Mouse (Mus musculus) myocyte (in vitro differentiated cells): ENCODE measurements around the gene Arid1a. TPM values are rescaled to one million over a fixed set of nuclear protein-coding genes. Genes with fewer than 3 reads are reported as not detected.

Experiments
- H3K27me3 ChIP-seq: one replicate; pipeline ENCODE4 v1.6.1; 2011; ENCODE audit not compliant: control insufficient read depth, insufficient read depth, insufficient read length
- H3K36me3 ChIP-seq: one replicate; pipeline ENCODE4 v1.6.1; 2011; ENCODE audit not compliant: control insufficient read depth, insufficient read depth
- H3K4me2 ChIP-seq: one replicate; pipeline ENCODE4 v1.6.1; 2011; ENCODE audit warnings: low read depth, control low read depth
- H3K4me3 ChIP-seq: one replicate; pipeline ENCODE4 v1.5.1; 2011; ENCODE audit warnings: mild to moderate bottlenecking, control low read depth, moderate library complexity
- H3K79me2 ChIP-seq: one replicate; pipeline ENCODE4 v1.6.1; 2011; ENCODE audit not compliant: control insufficient read depth, insufficient read depth
- H3ac ChIP-seq: one replicate; pipeline ENCODE4 v1.6.1; 2011; ENCODE audit not compliant: control insufficient read depth, insufficient read length
- CEBPB ChIP-seq: IDR thresholded peaks from 2 replicates; pipeline ENCODE4 v1.6.1; 2011; ENCODE audit warnings: mild to moderate bottlenecking, moderate library complexity; ENCODE audit not compliant: poor library complexity, insufficient read depth, severe bottlenecking
- E2F4 ChIP-seq: IDR thresholded peaks from one replicate; pipeline ENCODE4 v1.6.1; 2011; ENCODE audit warnings: mild to moderate bottlenecking, control low read depth, moderate library complexity; ENCODE audit not compliant: insufficient read depth
- MAX ChIP-seq: IDR thresholded peaks from one replicate; pipeline ENCODE4 v1.6.1; 2011; ENCODE audit warnings: low read depth, mild to moderate bottlenecking, control low read depth
- MYOD1 ChIP-seq, 3 experiments: IDR thresholded peaks; one replicate each; pipeline ENCODE4 v1.6.1; 2011; ENCODE audit warnings: control low read depth in 2 of 3, low read depth in 2 of 3, mild to moderate bottlenecking in 2 of 3, moderate library complexity in 1 of 3; ENCODE audit not compliant: insufficient read length in 2 of 3, control insufficient read depth in 1 of 3
- MYOG ChIP-seq, 3 experiments: IDR thresholded peaks; one replicate each; pipeline ENCODE4 v1.6.1; 2011; ENCODE audit warnings: control low read depth in 2 of 3, low read depth in 2 of 3, mild to moderate bottlenecking in 2 of 3; ENCODE audit not compliant: insufficient read length in 2 of 3, control insufficient read depth in 1 of 3, insufficient read depth in 1 of 3
- POLR2A ChIP-seq: IDR thresholded peaks from one replicate; pipeline ENCODE4 v1.6.1; 2011; ENCODE audit warnings: low read depth, mild to moderate bottlenecking, control low read depth, moderate library complexity; ENCODE audit not compliant: insufficient read length
- POLR2AphosphoS2 ChIP-seq: IDR thresholded peaks from one replicate; pipeline ENCODE4 v1.6.1; 2011; ENCODE audit warnings: low read depth, control low read depth; ENCODE audit not compliant: insufficient read length
- REST ChIP-seq: IDR thresholded peaks from one replicate; pipeline ENCODE4 v1.6.1; 2011; ENCODE audit warnings: mild to moderate bottlenecking, control low read depth, moderate library complexity; ENCODE audit not compliant: insufficient read depth, insufficient read length
- SRF ChIP-seq: IDR thresholded peaks from one replicate; pipeline ENCODE4 v1.6.1; 2011; ENCODE audit warnings: low read depth; ENCODE audit not compliant: control insufficient read depth, insufficient read length
- TCF12 ChIP-seq: IDR thresholded peaks from one replicate; pipeline ENCODE4 v1.6.1; 2011; ENCODE audit warnings: mild to moderate bottlenecking, control low read depth; ENCODE audit not compliant: poor library complexity, insufficient read depth, severe bottlenecking
- TCF3 ChIP-seq: IDR thresholded peaks from one replicate; pipeline ENCODE4 v1.6.1; 2011; ENCODE audit warnings: low read depth, control low read depth; ENCODE audit not compliant: insufficient read length
- USF1 ChIP-seq: IDR thresholded peaks from one replicate; pipeline ENCODE4 v1.6.1; 2011; ENCODE audit warnings: low read depth, mild to moderate bottlenecking, control low read depth, moderate library complexity
- polyA plus RNA-seq: library from polyadenylated mRNA; unstranded; fragments of >200 nt; fragmentation: generic; extraction: Trizol; gene quantifications from one replicate; pipeline ENCODE4 v1.2.1, GENCODE M21; 2012; ENCODE audit warnings: missing spikeins

Gene Arid1a
- polyA plus RNA-seq, 1 experiment: 23.2 TPM

DNA sequence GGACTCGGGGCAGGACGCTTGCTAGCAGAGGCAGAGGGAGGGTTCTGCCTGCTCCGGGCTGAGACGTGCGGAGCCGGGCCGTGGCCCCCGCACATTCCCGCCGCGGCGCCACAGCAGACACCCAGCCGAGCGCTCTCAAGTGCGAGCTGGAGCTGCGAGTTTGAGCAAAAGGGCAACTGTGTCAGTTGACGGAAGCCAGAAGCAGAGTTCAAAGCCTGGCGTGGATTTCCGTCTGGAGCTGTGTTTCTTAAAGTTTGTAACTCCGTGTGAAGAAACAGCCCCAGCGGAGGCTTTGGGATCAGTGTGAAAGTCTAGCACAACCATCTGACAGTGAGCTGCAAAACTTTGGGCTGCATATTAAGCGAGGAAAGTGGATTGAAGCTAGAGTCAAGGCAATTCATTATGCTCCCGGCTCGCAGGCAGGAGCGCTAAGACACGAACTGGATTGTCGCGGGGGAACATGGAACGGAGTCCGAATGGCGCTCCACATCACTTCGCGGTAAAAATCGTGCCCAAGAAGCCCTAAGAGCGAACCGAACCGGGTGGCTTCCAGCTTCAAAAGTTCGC, 783 bp upstream of the Arid1a start:
- Histone ChIP-seq H3K27me3 (no peaks in the 10 kb centered on the region), H3ac (peak overlapping the region; percentile 31), H3K36me3 (no peaks in the 10 kb centered on the region), H3K4me3 (peak overlapping the region; percentile 65), H3K4me2 (peak overlapping the region; percentile 94), H3K79me2 (peaks cover 6% of the 10 kb centered on the region)
- TF ChIP-seq TCF12 (no peak), MYOG (IDR thresholded peaks at IDR 0.05; ENCODE audit: control insufficient read depth in 1 of 3, insufficient read depth in 1 of 3, insufficient read length in 2 of 3, low read depth in 2 of 3) (peak in 1 of 3 experiments; percentile 42), USF1 (no peak), CEBPB (no peak), MYOD1 (IDR thresholded peaks at IDR 0.05; ENCODE audit: control insufficient read depth in 1 of 3, insufficient read length in 2 of 3, low read depth in 2 of 3) (no peak), REST (no peak), TCF3 (no peak), POLR2AphosphoS2 (peak; percentile 75), POLR2A (peak; percentile 83), SRF (no peak), E2F4 (no peak), MAX (no peak)

DNA sequence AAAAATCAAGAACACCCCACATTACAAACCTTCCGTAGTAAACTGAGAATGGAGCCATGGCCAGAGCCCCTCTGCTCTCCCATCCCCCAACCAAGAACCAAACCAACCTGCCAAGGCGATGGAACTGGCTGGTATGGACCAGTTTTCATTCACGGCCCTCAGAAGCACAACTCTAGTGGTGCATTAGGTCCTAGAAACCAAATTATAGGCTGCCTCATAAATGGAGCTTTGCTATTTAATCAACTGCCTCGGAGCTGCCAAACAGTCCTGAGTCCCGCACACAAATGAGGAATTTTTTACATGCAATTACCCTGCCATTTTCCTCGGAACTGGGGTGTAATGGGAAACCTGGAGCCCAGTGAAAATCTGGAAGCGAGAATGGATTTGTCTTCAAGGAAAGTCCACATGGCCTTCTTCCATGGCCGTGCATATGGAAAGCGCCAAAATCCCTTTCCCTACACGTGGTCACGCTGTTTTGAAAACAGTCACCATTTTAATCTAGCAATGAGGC, 653 bp downstream of the Arid1a start:
- Histone ChIP-seq H3ac (peak overlapping the region; percentile 31), H3K27me3 (no peaks in the 10 kb centered on the region), H3K79me2 (peaks cover 16% of the 10 kb centered on the region), H3K4me3 (peak overlapping the region; percentile 65), H3K36me3 (no peaks in the 10 kb centered on the region), H3K4me2 (peak overlapping the region; percentile 94)
- TF ChIP-seq TCF3 (no peak), TCF12 (no peak), MYOD1 (IDR thresholded peaks at IDR 0.05; ENCODE audit: control insufficient read depth in 1 of 3, insufficient read length in 2 of 3, low read depth in 2 of 3) (no peak), USF1 (no peak), MAX (no peak), POLR2AphosphoS2 (no peak), SRF (no peak), CEBPB (no peak), POLR2A (no peak), E2F4 (no peak), REST (no peak), MYOG (IDR thresholded peaks at IDR 0.05; ENCODE audit: control insufficient read depth in 1 of 3, insufficient read depth in 1 of 3, insufficient read length in 2 of 3, low read depth in 2 of 3) (no peak)

DNA sequence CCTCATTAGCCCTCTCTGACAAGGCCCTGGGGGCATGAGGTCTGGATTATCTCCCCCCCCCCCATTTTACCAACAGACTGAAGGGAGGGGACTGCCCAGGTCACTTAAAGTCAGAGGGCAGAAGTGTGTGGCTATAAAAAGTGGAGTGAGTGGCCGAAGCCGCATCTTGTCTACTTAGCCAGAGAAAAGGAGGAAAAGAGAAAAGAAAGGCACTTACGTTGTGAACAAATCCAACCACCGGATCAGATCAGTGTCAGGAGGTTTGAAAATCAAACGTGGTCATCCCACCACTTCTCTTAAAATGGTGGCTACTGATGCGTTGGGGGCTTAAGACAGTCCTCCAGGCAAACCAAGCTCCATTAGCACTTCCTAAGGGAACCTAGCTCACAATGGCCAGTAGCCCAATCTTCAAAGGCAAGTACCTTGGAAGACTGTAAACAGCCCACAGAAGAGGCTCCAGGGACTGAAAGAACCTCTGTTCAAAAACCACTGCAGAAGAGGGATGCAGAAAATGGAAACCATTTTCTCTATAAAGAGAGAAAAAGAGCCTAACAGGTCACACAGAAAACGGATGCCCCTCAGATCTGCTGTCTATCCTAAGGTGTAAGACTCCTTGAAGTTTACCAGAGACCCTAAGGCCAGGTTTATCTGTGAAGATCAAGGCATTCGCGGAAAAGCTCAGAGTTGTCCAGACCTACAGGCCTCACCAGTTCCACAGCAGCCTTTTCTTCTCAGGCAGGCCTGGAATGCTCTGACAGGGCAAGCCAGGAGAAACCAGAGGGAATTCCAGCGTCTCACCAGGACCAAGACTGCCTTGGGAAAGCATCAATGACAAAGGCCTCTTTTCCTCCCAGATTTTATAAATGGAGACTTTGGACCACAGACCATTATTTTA, 1.5 kb downstream of the Arid1a start:
- Histone ChIP-seq H3K4me2 (peak overlapping the region; percentile 94), H3K4me3 (peak overlapping the region; percentile 65), H3K79me2 (peaks cover 24% of the 10 kb centered on the region), H3K27me3 (no peaks in the 10 kb centered on the region), H3ac (no peak overlapping the region), H3K36me3 (no peaks in the 10 kb centered on the region)
- TF ChIP-seq REST (no peak), TCF12 (no peak), TCF3 (no peak), POLR2AphosphoS2 (no peak), POLR2A (no peak), SRF (no peak), USF1 (no peak), MYOG (IDR thresholded peaks at IDR 0.05; ENCODE audit: control insufficient read depth in 1 of 3, insufficient read depth in 1 of 3, insufficient read length in 2 of 3, low read depth in 2 of 3) (no peak), CEBPB (no peak), MYOD1 (IDR thresholded peaks at IDR 0.05; ENCODE audit: control insufficient read depth in 1 of 3, insufficient read length in 2 of 3, low read depth in 2 of 3) (no peak), E2F4 (no peak), MAX (no peak)

DNA sequence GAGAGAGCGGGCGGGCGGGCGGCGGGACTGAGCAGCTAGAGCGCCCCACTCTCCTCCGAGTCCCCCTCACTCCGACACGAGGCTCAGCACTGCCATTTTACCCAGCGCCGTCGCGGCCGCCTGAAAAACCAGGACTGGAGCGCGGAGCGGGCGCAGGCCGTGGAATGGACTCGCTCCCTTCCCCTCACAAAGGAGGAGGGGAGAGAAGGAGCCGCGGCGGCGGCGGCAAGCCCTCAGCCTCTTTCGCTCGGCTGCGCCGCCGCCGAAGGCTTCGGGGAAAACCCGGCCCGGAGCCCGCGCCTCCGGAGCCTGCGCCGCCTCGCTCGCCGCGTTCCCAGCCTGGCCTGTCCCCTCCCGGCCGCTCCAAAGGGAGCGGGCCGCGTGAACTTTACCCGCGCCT, 2.3 kb downstream of the Arid1a start:
- Histone ChIP-seq H3K36me3 (peaks cover 4% of the 10 kb centered on the region), H3K4me2 (peak overlapping the region; percentile 94), H3K79me2 (peaks cover 33% of the 10 kb centered on the region), H3ac (peak overlapping the region; percentile 97), H3K4me3 (peak overlapping the region; percentile 65), H3K27me3 (no peaks in the 10 kb centered on the region)
- TF ChIP-seq POLR2AphosphoS2 (peak; percentile 90), REST (no peak), MYOD1 (IDR thresholded peaks at IDR 0.05; ENCODE audit: control insufficient read depth in 1 of 3, insufficient read length in 2 of 3, low read depth in 2 of 3) (peak in 1 of 3 experiments; percentile 26), MYOG (IDR thresholded peaks at IDR 0.05; ENCODE audit: control insufficient read depth in 1 of 3, insufficient read depth in 1 of 3, insufficient read length in 2 of 3, low read depth in 2 of 3) (peak in 2 of 3 experiments; percentile 23 to 47), SRF (peak; percentile 53), MAX (no peak), POLR2A (peak; percentile 67)
